ENCODE assay signal across 8 mouse cellular contexts in genomic region chr5:121205537-121206130, GRCm38 (mm10). TPM values are rescaled to one million over a fixed set of nuclear protein-coding genes. Genes with fewer than 3 reads are reported as not detected.
DNase-seq lines count a peak whose midpoint lies in the region; ATAC-seq and TF ChIP-seq lines count a peak whose summit lies in the region.
"Not testable (repeated sequence)": the region's sequence is repeated elsewhere in the genome, so short reads cannot be mapped to it uniquely, and the experiment has no call there.

No protein-coding gene starts in this region.

- TF ChIP-seq CTCF in G1E (IDR thresholded peaks at IDR 0.05; ENCODE audit: low read depth, low read length); liver, postnatal 0 days (IDR thresholded peaks at IDR 0.05; ENCODE audit: low read depth): not testable (repeated sequence)

- H3K9me3 ChIP-seq in G1E (replicated peaks); erythroblast, embryonic 14.5 days (ENCODE audit: control insufficient read depth, low read length); heart, embryonic 12.5 days (replicated peaks); hindbrain, embryonic 16.5 days (ENCODE audit: control insufficient read depth, low read length); limb, embryonic 11.5 days (ENCODE audit: control insufficient read depth, low read length); liver, postnatal 0 days (ENCODE audit: low read length); midbrain, embryonic 15.5 days; stomach, embryonic 16.5 days (replicated peaks; ENCODE audit: control insufficient read depth, low read length): not testable (repeated sequence)

- peak overlapping the region; percentile 96 for H3K4me3 ChIP-seq in G1E (ENCODE audit: low read depth, low read length)
- peak overlapping the region; percentile 97 for H3K4me3 ChIP-seq in erythroblast, embryonic 14.5 days (replicated peaks)
- peak overlapping the region; percentile 74 for H3K4me3 ChIP-seq in heart, embryonic 12.5 days
- peak overlapping the region; percentile 60 for H3K4me3 ChIP-seq in hindbrain, embryonic 16.5 days (ENCODE audit: low read length)
- H3K4me3 ChIP-seq in limb, embryonic 11.5 days (ENCODE audit: low read depth, low read length), result peak overlapping the region; percentile 91
- H3K4me3 ChIP-seq in liver, postnatal 0 days (ENCODE audit: low read depth, low read length), result peak overlapping the region; percentile 96
- peak overlapping the region; percentile 92; the same call in 1 of the 2 replicates for H3K4me3 ChIP-seq in midbrain, embryonic 15.5 days
- H3K4me3 ChIP-seq in stomach, embryonic 16.5 days (replicated peaks; ENCODE audit: low read length), result peak overlapping the region; percentile 95

- peaks cover 52% of the 10 kb centered on the region for H3K4me1 ChIP-seq in G1E (ENCODE audit: insufficient read depth, low read depth, low read length)
- H3K4me1 ChIP-seq in erythroblast, embryonic 14.5 days (ENCODE audit: control insufficient read depth), result peaks cover 52% of the 10 kb centered on the region
- H3K4me1 ChIP-seq in heart, embryonic 12.5 days (replicated peaks), result peaks cover 16% of the 10 kb centered on the region
- peaks cover 11% of the 10 kb centered on the region for H3K4me1 ChIP-seq in hindbrain, embryonic 16.5 days (ENCODE audit: control insufficient read depth, insufficient read depth, low read depth, low read length)
- not testable (repeated sequence) for H3K4me1 ChIP-seq in limb, embryonic 11.5 days (ENCODE audit: control insufficient read depth, insufficient read depth, low read length)
- peaks cover 21% of the 10 kb centered on the region for H3K4me1 ChIP-seq in liver, postnatal 0 days (ENCODE audit: insufficient read depth)
- peaks cover 26% of the 10 kb centered on the region for H3K4me1 ChIP-seq in midbrain, embryonic 15.5 days
- H3K4me1 ChIP-seq in stomach, embryonic 16.5 days (ENCODE audit: control insufficient read depth, insufficient read depth, low read length), result peaks cover 19% of the 10 kb centered on the region

- WGBS in heart, embryonic 12.5 days, result 67% methylated on average over 9 of the region's 10 CpGs
- WGBS in hindbrain, embryonic 16.5 days, result 76% methylated on average over 8 of the region's 10 CpGs
- WGBS in limb, embryonic 11.5 days, result 76% methylated on average over 8 of the region's 10 CpGs
- 53% methylated on average over 7 of the region's 10 CpGs for WGBS in liver, postnatal 0 days (ENCODE audit: insufficient replicate concordance)
- WGBS in midbrain, embryonic 15.5 days, result 83% methylated on average over 9 of the region's 10 CpGs
- 60% methylated on average over 8 of the region's 10 CpGs for WGBS in stomach, embryonic 16.5 days

- not testable (repeated sequence) for DNase-seq in G1E (ENCODE audit: low spot score); limb, embryonic 11.5 days (ENCODE audit: low spot score); liver, postnatal 0 days

- H3K27me3 ChIP-seq in G1E (ENCODE audit: insufficient read depth, low read length); erythroblast, embryonic 14.5 days (ENCODE audit: control insufficient read depth); heart, embryonic 12.5 days (replicated peaks); hindbrain, embryonic 16.5 days (replicated peaks; ENCODE audit: control insufficient read depth, insufficient read depth, low read length); limb, embryonic 11.5 days (ENCODE audit: control insufficient read depth, insufficient read depth, low read length); liver, postnatal 0 days (ENCODE audit: insufficient read depth, low read length); midbrain, embryonic 15.5 days (replicated peaks); stomach, embryonic 16.5 days (ENCODE audit: control insufficient read depth, insufficient read depth, low read length): not testable (repeated sequence)

- H3K27ac ChIP-seq in heart, embryonic 12.5 days (ENCODE audit: poor library complexity, severe bottlenecking); hindbrain, embryonic 16.5 days (ENCODE audit: low read depth, low read length); limb, embryonic 11.5 days (replicated peaks; ENCODE audit: low read depth, low read length); midbrain, embryonic 15.5 days; stomach, embryonic 16.5 days (ENCODE audit: low read length): not testable (repeated sequence)
- H3K27ac ChIP-seq in liver, postnatal 0 days (ENCODE audit: low read depth), result peak overlapping the region; percentile 2; the same call in 1 of the 2 replicates

- TF ChIP-seq EP300 in liver, postnatal 0 days (IDR thresholded peaks at IDR 0.05; ENCODE audit: low read depth), result not testable (repeated sequence)

- not testable (repeated sequence) for ATAC-seq in G1E (ENCODE audit: extremely low read depth, insufficient number of reproducible peaks, low FRiP score, poor library complexity, severe bottlenecking); heart, embryonic 12.5 days (ENCODE audit: insufficient number of reproducible peaks, low FRiP score); hindbrain, embryonic 16.5 days; limb, embryonic 11.5 days (ENCODE audit: insufficient number of reproducible peaks, low FRiP score, low TSS enrichment, low read depth); liver, postnatal 0 days; midbrain, embryonic 15.5 days (replicated peaks); stomach, embryonic 16.5 days (ENCODE audit: insufficient read depth, low FRiP score)

- peak overlapping the region; percentile 88 for H3K4me2 ChIP-seq in heart, embryonic 12.5 days
- peak overlapping the region; percentile 87 for H3K4me2 ChIP-seq in hindbrain, embryonic 16.5 days (ENCODE audit: low read length)
- H3K4me2 ChIP-seq in limb, embryonic 11.5 days (ENCODE audit: low read depth, severe bottlenecking), result peak overlapping the region; percentile 50
- peak overlapping the region; percentile 82 for H3K4me2 ChIP-seq in liver, postnatal 0 days (ENCODE audit: low read depth, low read length)
- peak overlapping the region; percentile 67 for H3K4me2 ChIP-seq in midbrain, embryonic 15.5 days
- peak overlapping the region; percentile 74 for H3K4me2 ChIP-seq in stomach, embryonic 16.5 days (ENCODE audit: low read depth, low read length)

- H3K36me3 ChIP-seq in G1E (replicated peaks), result peaks cover 57% of the 10 kb centered on the region
- H3K36me3 ChIP-seq in erythroblast, embryonic 14.5 days (ENCODE audit: control insufficient read depth), result peaks cover 57% of the 10 kb centered on the region
- H3K36me3 ChIP-seq in heart, embryonic 12.5 days, result peaks cover 52% of the 10 kb centered on the region
- H3K36me3 ChIP-seq in hindbrain, embryonic 16.5 days (ENCODE audit: control insufficient read depth, insufficient read depth, low read length), result peaks cover 19% of the 10 kb centered on the region
- H3K36me3 ChIP-seq in limb, embryonic 11.5 days (ENCODE audit: control insufficient read depth, insufficient read depth, low read length), result peaks cover 31% of the 10 kb centered on the region
- peaks cover 47% of the 10 kb centered on the region for H3K36me3 ChIP-seq in liver, postnatal 0 days (replicated peaks; ENCODE audit: insufficient read depth, low read length)
- peaks cover 44% of the 10 kb centered on the region for H3K36me3 ChIP-seq in midbrain, embryonic 15.5 days (replicated peaks)
- peaks cover 34% of the 10 kb centered on the region for H3K36me3 ChIP-seq in stomach, embryonic 16.5 days (ENCODE audit: control insufficient read depth, insufficient read depth, low read length)

- H3K9ac ChIP-seq in heart, embryonic 12.5 days, result peak overlapping the region; percentile 96
- peak overlapping the region; percentile 91 for H3K9ac ChIP-seq in hindbrain, embryonic 16.5 days (ENCODE audit: low read depth, low read length)
- peak overlapping the region; percentile 99 for H3K9ac ChIP-seq in limb, embryonic 11.5 days (ENCODE audit: low read length)
- H3K9ac ChIP-seq in liver, postnatal 0 days (replicated peaks), result peak overlapping the region; percentile 99
- H3K9ac ChIP-seq in midbrain, embryonic 15.5 days, result peak overlapping the region; percentile 32
- H3K9ac ChIP-seq in stomach, embryonic 16.5 days (ENCODE audit: low read length), result peak overlapping the region; percentile 98

RNA-seq across cellular contexts. Expression of gene Rpl6, which starts 1.4 kb away (rescaled TPM):
- total RNA-seq in G1E (2014; fragmentation: Nextera tagmentation) (2,238 and 2,249 TPM in 2 replicates), G1E (2017) (1,317 and 1,403 TPM in 2 replicates)
- polyA plus RNA-seq in G1E (2012), result 213 and 677 TPM in 2 replicates
- polyA plus RNA-seq in erythroblast, embryonic 14.5 days (2012), result 24.9 and 56.7 TPM in 2 replicates
- polyA plus RNA-seq in heart, embryonic 12.5 days (2016; fragmentation: Nextera tagmentation; extraction: Ambion mirVana), result 377 and 402 TPM in 2 replicates
- 318 and 333 TPM in 2 replicates for polyA plus RNA-seq in hindbrain, embryonic 16.5 days (2015; fragmentation: Nextera tagmentation; extraction: Ambion mirVana)
- polyA plus RNA-seq in limb, embryonic 11.5 days (2014; fragmentation: Nextera tagmentation; extraction: Ambion mirVana), result 801 and 821 TPM in 2 replicates
- polyA plus RNA-seq in liver, postnatal 0 days (2015; fragmentation: Nextera tagmentation; extraction: Ambion mirVana), result 315 and 325 TPM in 2 replicates
- polyA plus RNA-seq in midbrain, embryonic 15.5 days (2015; fragmentation: Nextera tagmentation; extraction: Ambion mirVana), result 336 and 343 TPM in 2 replicates
- polyA plus RNA-seq in stomach, embryonic 16.5 days (2015; fragmentation: Nextera tagmentation; extraction: Ambion mirVana), result 510 and 591 TPM in 2 replicates

RNA-seq across cellular contexts. Expression of gene Hectd4, which starts 14.4 kb away (rescaled TPM):
- total RNA-seq in G1E (2014; fragmentation: Nextera tagmentation) (83.9 and 177 TPM in 2 replicates), G1E (2017) (19.6 and 22.8 TPM in 2 replicates)
- polyA plus RNA-seq in G1E (2012), result 16.4 and 22.8 TPM in 2 replicates
- 10.6 and 12.1 TPM in 2 replicates for polyA plus RNA-seq in erythroblast, embryonic 14.5 days (2012)
- polyA plus RNA-seq in heart, embryonic 12.5 days (2016; fragmentation: Nextera tagmentation; extraction: Ambion mirVana), result 5.1 and 6.8 TPM in 2 replicates
- polyA plus RNA-seq in hindbrain, embryonic 16.5 days (2015; fragmentation: Nextera tagmentation; extraction: Ambion mirVana), result 16.6 and 17.1 TPM in 2 replicates
- polyA plus RNA-seq in limb, embryonic 11.5 days (2014; fragmentation: Nextera tagmentation; extraction: Ambion mirVana), result 6.5 and 6.6 TPM in 2 replicates
- 3.3 and 3.6 TPM in 2 replicates for polyA plus RNA-seq in liver, postnatal 0 days (2015; fragmentation: Nextera tagmentation; extraction: Ambion mirVana)
- 26.5 and 27.5 TPM in 2 replicates for polyA plus RNA-seq in midbrain, embryonic 15.5 days (2015; fragmentation: Nextera tagmentation; extraction: Ambion mirVana)
- 3.7 and 4.1 TPM in 2 replicates for polyA plus RNA-seq in stomach, embryonic 16.5 days (2015; fragmentation: Nextera tagmentation; extraction: Ambion mirVana)

RNA-seq across cellular contexts. Expression of gene Ptpn11, which starts 14.4 kb away (rescaled TPM):
- total RNA-seq in G1E (2014; fragmentation: Nextera tagmentation) (25.9 and 28.6 TPM in 2 replicates), G1E (2017) (36.4 and 43.0 TPM in 2 replicates)
- 27.1 and 28.8 TPM in 2 replicates for polyA plus RNA-seq in G1E (2012)
- polyA plus RNA-seq in erythroblast, embryonic 14.5 days (2012), result 1.5 and 2.0 TPM in 2 replicates
- polyA plus RNA-seq in heart, embryonic 12.5 days (2016; fragmentation: Nextera tagmentation; extraction: Ambion mirVana), result 22.9 and 24.3 TPM in 2 replicates
- 18.8 and 20.9 TPM in 2 replicates for polyA plus RNA-seq in hindbrain, embryonic 16.5 days (2015; fragmentation: Nextera tagmentation; extraction: Ambion mirVana)
- polyA plus RNA-seq in limb, embryonic 11.5 days (2014; fragmentation: Nextera tagmentation; extraction: Ambion mirVana), result 25.3 and 27.5 TPM in 2 replicates
- polyA plus RNA-seq in liver, postnatal 0 days (2015; fragmentation: Nextera tagmentation; extraction: Ambion mirVana), result 9.6 and 10.6 TPM in 2 replicates
- 23.7 and 24.7 TPM in 2 replicates for polyA plus RNA-seq in midbrain, embryonic 15.5 days (2015; fragmentation: Nextera tagmentation; extraction: Ambion mirVana)
- polyA plus RNA-seq in stomach, embryonic 16.5 days (2015; fragmentation: Nextera tagmentation; extraction: Ambion mirVana), result 14.4 and 14.7 TPM in 2 replicates

Comparison
In these comparisons a context has a peak if more than half of its experiments do, and no peak if none do; other contexts are left out.
1. H3K9ac ChIP-seq: peak in every context shown above with its lines; median percentile 99 in limb, embryonic 11.5 days; 99 in liver, postnatal 0 days; 98 in stomach, embryonic 16.5 days; 96 in heart, embryonic 12.5 days; 91 in hindbrain, embryonic 16.5 days; 32 in midbrain, embryonic 15.5 days.